Mouse (Mus musculus) spleen, adult 2 months (tissue): ENCODE results near the gene Ror2.

Experiments used
- CTCF ChIP-seq: fragments of 200-500 bp; IDR thresholded peaks from 2 replicates; pipeline ENCODE4 v1.5.1; 2011; ENCODE audit warnings: mild to moderate bottlenecking, inconsistent platforms; ENCODE audit not compliant: insufficient read depth, insufficient read length, insufficient replicate concordance; ENCODE audit errors: extremely low read depth
- POLR2A ChIP-seq: fragments of 200-500 bp; IDR thresholded peaks from 2 replicates; pipeline ENCODE4 v1.6.1; 2011; ENCODE audit warnings: low read depth, low read length, inconsistent platforms

DNA sequence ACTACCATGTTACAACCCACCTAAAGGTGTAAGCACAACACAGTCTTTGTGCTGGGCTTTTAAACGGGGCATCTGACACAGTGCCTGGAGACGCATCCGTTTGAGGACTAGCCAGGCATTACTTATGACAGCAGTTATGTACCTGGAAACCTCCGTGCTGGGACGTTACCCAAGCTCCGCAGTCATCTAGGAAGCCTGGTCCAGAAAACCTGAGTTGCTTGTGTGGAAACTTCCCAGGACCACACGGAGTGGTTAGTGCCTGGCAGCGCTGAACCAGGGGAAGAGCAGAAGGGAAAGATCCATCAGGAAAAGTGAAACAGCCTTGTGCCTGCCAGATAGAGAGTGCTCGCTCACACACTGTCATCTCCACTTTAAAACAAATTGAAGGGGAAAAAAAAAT is 23.2 kb upstream of the Ror2 start:
- TF ChIP-seq CTCF (no peak), POLR2A (no peak)
